Mouse (Mus musculus): ENCODE data around the gene Olfr618. TPM values are rescaled to one million over a fixed set of nuclear protein-coding genes. Genes with fewer than 3 reads are reported as not detected.
"Not testable (repeated sequence)": the region's sequence is repeated elsewhere in the genome, so short reads cannot be mapped to it uniquely, and the experiment has no call there.

Olfr618 gene
- polyA plus RNA-seq (2015; fragmentation: Nextera tagmentation; extraction: Ambion mirVana), result not detected in 2 replicates

DNA sequence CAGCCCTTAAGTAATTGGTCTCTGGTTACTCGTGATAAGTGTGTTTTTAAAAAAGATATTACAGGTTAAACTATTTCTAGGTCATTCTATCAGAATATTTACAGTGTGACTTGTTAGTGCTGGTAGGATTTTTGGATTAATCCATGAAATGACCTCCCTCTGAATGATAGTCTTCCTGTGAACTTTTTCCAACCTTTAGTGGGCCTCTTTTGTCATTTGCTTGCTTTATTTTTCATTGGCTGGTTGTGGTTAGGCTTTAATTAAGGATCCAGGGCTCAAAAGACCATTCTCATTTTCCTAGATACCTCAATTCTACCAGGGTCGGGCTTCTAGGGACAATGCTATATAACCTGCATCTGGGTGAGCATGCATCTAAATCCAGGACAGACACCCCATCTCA is at the start of gene Olfr618:
TSS of gene Olfr618 (plus strand) at position 301 of the 400 bp plus-strand sequence.
- H3K27ac ChIP-seq (replicated peaks), result no peak within 1 kb of the TSS
- H3K9me3 ChIP-seq, result no peaks in the 10 kb centered on the region

GRCm38 (mm10) chr7:103542617-103543016 is 47.3 kb upstream of the Olfr618 start, which contains the start of gene Olfr612:
Olfr612 (minus strand) TSS chr7:103542717.
- not testable (repeated sequence) for H3K4me2 ChIP-seq; H3K36me3 ChIP-seq; H3K9ac ChIP-seq; H3K27me3 ChIP-seq; H3K4me3 ChIP-seq; H3K27ac ChIP-seq (replicated peaks); ATAC-seq (ENCODE audit: low read depth); H3K9me3 ChIP-seq; H3K4me1 ChIP-seq (replicated peaks)
- WGBS, result 91% methylated on average over 2 of the region's 2 CpGs

More for the DNA sequence above, at the start of gene Olfr618:
- ATAC-seq (ENCODE audit: low read depth), result no peak
- H3K4me1 ChIP-seq (replicated peaks), result no peaks in the 10 kb centered on the region
- no peaks in the 10 kb centered on the region for H3K36me3 ChIP-seq
- no peak within 1 kb of the TSS for H3K9ac ChIP-seq
- H3K4me2 ChIP-seq, result no peak within 1 kb of the TSS
- H3K4me3 ChIP-seq, result no peak within 1 kb of the TSS
- 67% methylated on average over 2 of the region's 2 CpGs for WGBS
- H3K27me3 ChIP-seq, result no peaks in the 10 kb centered on the region

- Histone ChIP-seq H3K9ac (no peak within 1 kb of the TSS), H3K36me3 (no peaks in the 10 kb centered on the region), H3K27ac (replicated peaks) (no peak within 1 kb of the TSS), H3K9me3 (no peaks in the 10 kb centered on the region), H3K4me1 (replicated peaks) (no peaks in the 10 kb centered on the region), H3K27me3 (no peaks in the 10 kb centered on the region), H3K4me2 (no peak within 1 kb of the TSS), H3K4me3 (no peak within 1 kb of the TSS)
- no peak for ATAC-seq (ENCODE audit: low read depth)
- 81% methylated on average over 2 of the region's 2 CpGs for WGBS
These were observed 42.1 kb upstream of the Olfr618 start, which contains the start of gene Olfr613 for GRCm38 (mm10) chr7:103547774-103548173. Olfr613 (plus strand) TSS chr7:103548074.

GRCm38 (mm10) chr7:103555779-103556178 is 34.1 kb upstream of the Olfr618 start, which contains the start of gene Olfr615:
Olfr615 (plus strand) TSS chr7:103556079.
- 93% methylated on average over 2 of the region's 2 CpGs for WGBS
- ATAC-seq (ENCODE audit: low read depth), result no peak

DNA sequence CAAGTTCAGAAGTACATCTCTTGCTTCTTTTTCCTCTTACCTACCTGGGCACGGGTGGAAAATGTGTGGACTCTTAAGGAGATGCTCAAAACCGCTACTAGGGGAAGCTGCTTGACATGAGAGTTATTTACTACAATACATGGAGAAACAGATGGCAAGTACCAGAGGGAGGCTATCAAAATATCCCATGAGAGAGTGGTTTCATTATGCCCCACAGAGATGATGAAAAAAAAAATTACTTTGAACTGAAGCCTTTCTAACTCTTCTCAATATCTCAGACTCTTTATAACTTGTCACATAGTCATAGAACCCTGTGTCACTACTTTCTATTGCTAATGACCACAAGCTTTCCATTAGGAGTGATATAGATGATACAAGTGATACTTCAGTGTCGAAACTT is 20.9 kb upstream of the Olfr618 start, which contains the start of gene Olfr616:
TSS of gene Olfr616 (minus strand) at position 101 of the 400 bp plus-strand sequence.
- Histone ChIP-seq H3K4me1 (replicated peaks) (no peaks in the 10 kb centered on the region), H3K27me3 (no peaks in the 10 kb centered on the region), H3K4me2 (no peak within 1 kb of the TSS), H3K9ac (no peak within 1 kb of the TSS), H3K27ac (replicated peaks) (no peak within 1 kb of the TSS), H3K36me3 (no peaks in the 10 kb centered on the region), H3K9me3 (no peaks in the 10 kb centered on the region), H3K4me3 (no peak within 1 kb of the TSS)
- no peak for ATAC-seq (ENCODE audit: low read depth)
- WGBS, result 78% methylated on average over 3 of the region's 3 CpGs

More at GRCm38 (mm10) chr7:103555779-103556178, 34.1 kb upstream of the Olfr618 start, which contains the start of gene Olfr615:
- no peak within 1 kb of the TSS for H3K9ac ChIP-seq
- no peak within 1 kb of the TSS for H3K4me2 ChIP-seq
- H3K27me3 ChIP-seq, result no peaks in the 10 kb centered on the region
- H3K27ac ChIP-seq (replicated peaks), result no peak within 1 kb of the TSS
- no peaks in the 10 kb centered on the region for H3K36me3 ChIP-seq
- no peaks in the 10 kb centered on the region for H3K9me3 ChIP-seq
- no peaks in the 10 kb centered on the region for H3K4me1 ChIP-seq (replicated peaks)
- no peak within 1 kb of the TSS for H3K4me3 ChIP-seq

DNA sequence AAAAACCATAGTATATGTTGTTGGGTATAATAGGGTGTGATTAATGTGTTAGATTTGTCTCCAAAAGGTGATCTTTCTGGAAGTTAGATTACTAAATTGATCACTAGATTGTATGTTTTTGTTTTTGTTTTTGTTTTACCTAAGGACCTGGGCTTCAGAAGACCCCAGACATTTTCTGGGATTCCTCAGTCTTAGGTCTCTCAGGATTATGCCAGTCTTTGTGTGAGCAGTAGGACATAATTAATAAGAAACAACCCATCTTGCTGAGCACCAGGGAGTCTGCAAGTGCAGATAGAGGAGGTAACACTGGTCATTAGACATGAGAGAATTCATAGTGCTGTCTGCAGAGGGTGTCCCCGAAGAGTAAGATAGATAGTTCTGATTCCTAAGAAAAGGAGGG is 17.1 kb upstream of the Olfr618 start, which contains the start of gene Olfr617:
TSS of gene Olfr617 (plus strand) at position 301 of the 400 bp plus-strand sequence.
- H3K9ac ChIP-seq, result no peak within 1 kb of the TSS
- no peaks in the 10 kb centered on the region for H3K4me1 ChIP-seq (replicated peaks)
- H3K4me3 ChIP-seq, result no peak within 1 kb of the TSS
- H3K4me2 ChIP-seq, result no peak within 1 kb of the TSS
- 79% methylated on average over 1 of the region's 1 CpGs for WGBS
- H3K27me3 ChIP-seq, result no peaks in the 10 kb centered on the region
- H3K36me3 ChIP-seq, result no peaks in the 10 kb centered on the region
- no peak within 1 kb of the TSS for H3K27ac ChIP-seq (replicated peaks)
- H3K9me3 ChIP-seq, result no peaks in the 10 kb centered on the region
- no peak for ATAC-seq (ENCODE audit: low read depth)

DNA sequence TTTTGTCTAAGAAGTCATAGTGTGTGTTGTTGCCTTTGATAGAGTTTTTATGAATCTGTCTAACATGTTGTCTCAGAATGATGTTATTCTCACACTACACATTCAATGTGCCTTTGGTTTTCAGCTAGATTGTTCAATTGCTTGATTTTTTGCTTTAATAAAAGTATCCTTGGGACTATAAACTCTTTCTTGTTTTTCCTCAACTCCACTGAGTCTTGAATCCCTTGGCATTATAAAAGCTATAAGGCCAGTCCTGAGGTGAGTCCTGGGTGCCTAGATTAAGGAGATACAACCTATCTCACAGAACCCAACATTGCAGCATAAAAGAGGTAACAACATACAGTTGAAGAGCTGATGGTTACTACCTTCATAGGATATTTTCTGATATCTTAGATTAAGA is 10.4 kb downstream of the Olfr618 start, which contains the start of gene Olfr619:
TSS of gene Olfr619 (plus strand) at position 301 of the 400 bp plus-strand sequence.
- no peak within 1 kb of the TSS for H3K4me2 ChIP-seq

DNA sequence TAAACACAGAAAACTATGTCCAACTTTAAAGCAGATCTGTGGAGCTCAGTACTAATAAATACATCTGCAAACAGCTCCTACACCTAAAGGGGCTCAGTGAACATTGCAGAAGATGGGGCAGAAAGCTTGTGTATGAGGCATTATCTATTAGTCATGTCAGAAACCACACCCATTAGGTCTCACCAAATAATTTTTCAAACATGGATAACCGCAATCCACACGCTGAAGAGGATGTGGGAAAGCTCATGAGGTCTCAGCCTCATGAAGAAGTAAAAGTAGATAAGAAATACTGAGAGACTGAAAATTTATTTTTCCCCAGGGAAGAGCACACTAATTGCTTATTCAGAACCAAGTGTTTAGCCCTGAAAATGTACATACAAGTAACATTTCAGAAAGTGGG is 17.5 kb downstream of the Olfr618 start:
- Histone ChIP-seq H3K27ac (replicated peaks) (no peak overlapping the region), H3K36me3 (no peaks in the 10 kb centered on the region), H3K4me1 (replicated peaks) (no peaks in the 10 kb centered on the region), H3K9me3 (no peaks in the 10 kb centered on the region), H3K4me3 (no peak overlapping the region), H3K4me2 (no peak overlapping the region), H3K9ac (no peak overlapping the region), H3K27me3 (no peaks in the 10 kb centered on the region)
- ATAC-seq (ENCODE audit: low read depth), result no peak
- WGBS, result 86% methylated on average over 2 of the region's 2 CpGs

More for the DNA sequence above, 10.4 kb downstream of the Olfr618 start, which contains the start of gene Olfr619:
- no peaks in the 10 kb centered on the region for H3K9me3 ChIP-seq
- H3K4me3 ChIP-seq, result no peak within 1 kb of the TSS
- H3K9ac ChIP-seq, result no peak within 1 kb of the TSS
- ATAC-seq (ENCODE audit: low read depth), result no peak
- H3K36me3 ChIP-seq, result no peaks in the 10 kb centered on the region
- no peaks in the 10 kb centered on the region for H3K27me3 ChIP-seq
- H3K4me1 ChIP-seq (replicated peaks), result no peaks in the 10 kb centered on the region
- H3K27ac ChIP-seq (replicated peaks), result no peak within 1 kb of the TSS

DNA sequence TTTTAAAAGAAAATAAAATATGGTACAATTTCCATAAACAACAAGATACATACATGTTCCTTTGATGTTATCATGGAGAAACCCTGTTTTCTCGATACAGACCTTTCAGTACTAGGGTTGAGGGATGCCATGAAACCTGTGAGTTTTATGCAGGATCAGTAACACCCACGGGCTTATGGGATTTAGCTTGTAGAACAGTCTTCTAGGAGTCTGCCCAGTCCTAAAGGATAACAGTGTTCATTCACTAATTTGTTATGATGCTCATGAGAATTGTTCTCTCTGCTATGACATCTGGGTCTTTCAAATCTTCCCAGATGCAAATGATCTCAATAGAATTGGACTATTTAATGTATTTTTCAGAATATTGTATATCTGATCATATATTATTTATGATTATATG is 22.5 kb downstream of the Olfr618 start, which contains the start of gene Olfr620:
TSS of gene Olfr620 (minus strand) at position 101 of the 400 bp plus-strand sequence.
- H3K27me3 ChIP-seq, result no peaks in the 10 kb centered on the region
- H3K9ac ChIP-seq, result no peak within 1 kb of the TSS
- no peaks in the 10 kb centered on the region for H3K4me1 ChIP-seq (replicated peaks)
- whole genome bisulfite sequencing, result 77% methylated on average over 2 of the region's 2 CpGs
- H3K4me2 ChIP-seq, result no peak within 1 kb of the TSS
- no peak within 1 kb of the TSS for H3K4me3 ChIP-seq
- H3K27ac ChIP-seq (replicated peaks), result no peak within 1 kb of the TSS
- ATAC-seq (ENCODE audit: low read depth), result no peak
- no peaks in the 10 kb centered on the region for H3K36me3 ChIP-seq
- no peaks in the 10 kb centered on the region for H3K9me3 ChIP-seq

DNA sequence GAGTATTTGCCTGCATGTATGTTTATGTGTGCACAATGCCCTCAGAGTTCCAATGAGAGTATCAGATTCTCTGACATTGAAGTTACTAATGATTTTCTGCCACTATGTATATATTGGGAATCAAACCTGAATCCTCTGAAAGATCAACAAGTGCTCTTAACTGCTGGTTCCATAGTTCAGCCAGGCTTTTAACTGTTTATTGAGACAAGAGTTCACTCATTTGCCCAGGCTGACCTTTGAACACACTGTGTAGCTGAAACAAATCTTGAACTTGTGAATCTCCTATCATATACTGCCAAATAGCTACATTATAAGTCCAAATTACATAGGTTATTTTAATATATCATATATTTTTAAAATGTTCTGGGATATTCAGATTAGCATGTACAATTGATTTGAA is 46.9 kb downstream of the Olfr618 start:
- Histone ChIP-seq H3K4me2 (no peak overlapping the region), H3K4me3 (no peak overlapping the region), H3K27me3 (no peaks in the 10 kb centered on the region), H3K27ac (replicated peaks) (no peak overlapping the region), H3K9ac (no peak overlapping the region), H3K9me3 (no peaks in the 10 kb centered on the region), H3K36me3 (no peaks in the 10 kb centered on the region), H3K4me1 (replicated peaks) (no peaks in the 10 kb centered on the region)
- no peak for ATAC-seq (ENCODE audit: low read depth)

- Histone ChIP-seq H3K4me3 (no peak within 1 kb of the TSS), H3K27me3 (no peaks in the 10 kb centered on the region), H3K36me3 (no peaks in the 10 kb centered on the region), H3K9ac (no peak within 1 kb of the TSS), H3K4me2 (no peak within 1 kb of the TSS), H3K4me1 (replicated peaks) (no peaks in the 10 kb centered on the region), H3K27ac (replicated peaks) (no peak within 1 kb of the TSS), H3K9me3 (no peaks in the 10 kb centered on the region)
- WGBS, result 78% methylated on average over 1 of the region's 1 CpGs
- ATAC-seq (ENCODE audit: low read depth), result no peak
These were observed 52.7 kb downstream of the Olfr618 start, which contains the start of gene Olfr622 for GRCm38 (mm10) chr7:103642602-103643001. Olfr622 (minus strand) TSS chr7:103642702.

DNA sequence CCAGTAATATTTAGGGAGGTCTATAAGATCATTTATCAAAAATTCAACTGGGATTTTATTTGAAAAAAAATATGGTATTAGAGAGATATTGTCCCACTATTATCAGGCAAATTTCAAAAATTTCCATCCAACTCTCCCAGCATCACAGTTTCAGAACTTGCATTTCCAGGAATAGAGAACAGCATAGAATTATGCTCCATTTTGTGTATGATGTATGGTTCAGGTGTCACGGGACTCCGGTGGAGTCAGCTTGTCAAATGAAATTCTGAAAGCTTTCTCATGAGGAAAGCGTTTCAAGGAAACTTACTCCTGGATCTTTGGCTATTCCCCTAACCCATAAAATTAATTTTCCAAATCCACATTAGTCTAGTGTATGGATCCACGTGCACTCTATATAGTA is 54.2 kb downstream of the Olfr618 start:
- Histone ChIP-seq H3K36me3 (no peaks in the 10 kb centered on the region), H3K4me2 (no peak overlapping the region), H3K27me3 (no peaks in the 10 kb centered on the region), H3K9ac (no peak overlapping the region), H3K27ac (replicated peaks) (no peak overlapping the region), H3K9me3 (no peaks in the 10 kb centered on the region), H3K4me1 (replicated peaks) (no peaks in the 10 kb centered on the region), H3K4me3 (no peak overlapping the region)
- 81% methylated on average over 4 of the region's 4 CpGs for WGBS
- no peak for ATAC-seq (ENCODE audit: low read depth)
